Mouse (Mus musculus) heart, embryonic 10.5 days (tissue): ENCODE data around the gene Gnai3. TPM values are rescaled to one million over a fixed set of nuclear protein-coding genes. Genes with fewer than 3 reads are reported as not detected.

Experiments
- DNase-seq: peaks from one replicate; pipeline ENCODE4 v3.0.0-alpha.2; 2017; ENCODE audit warnings: low spot score
- H3K27ac ChIP-seq: fragments of 300-500 bp; sonication (generic); 2 replicates; pipeline ENCODE4 v1.5.1; 2016; ENCODE audit warnings: mild to moderate bottlenecking
- H3K27me3 ChIP-seq: fragments of 300-500 bp; sonication (generic); 2 replicates; pipeline ENCODE4 v1.6.1; 2016; ENCODE audit warnings: mild to moderate bottlenecking; ENCODE audit not compliant: poor library complexity, insufficient read depth, severe bottlenecking
- H3K36me3 ChIP-seq: fragments of 300-500 bp; sonication (generic); 2 replicates; pipeline ENCODE4 v1.6.1; 2016; ENCODE audit warnings: mild to moderate bottlenecking, moderate library complexity
- H3K4me1 ChIP-seq: fragments of 300-500 bp; sonication (generic); 2 replicates; pipeline ENCODE4 v1.6.1; 2016; ENCODE audit warnings: mild to moderate bottlenecking
- H3K4me3 ChIP-seq: fragments of 300-500 bp; sonication (generic); 2 replicates; pipeline ENCODE4 v1.5.1; 2016; ENCODE audit warnings: mild to moderate bottlenecking, moderate library complexity
- H3K9me3 ChIP-seq: fragments of 300-500 bp; sonication (generic); 2 replicates; pipeline ENCODE4 v1.6.1; 2016; ENCODE audit warnings: mild to moderate bottlenecking, moderate library complexity
- WGBS: fragments of 180-500 bp; shearing (Covaris S2); methylation state at CpG from one replicate; pipeline ENCODE4 v1.1.7; 2016; 5-methylcytosine and 5-hydroxymethylcytosine counted together
- polyA plus RNA-seq: library from polyadenylated mRNA; unstranded; fragments of >200 nt; fragmentation: Nextera tagmentation; extraction: Ambion mirVana; gene quantifications from 2 replicates; pipeline ENCODE4 v1.2.1, GENCODE M21; 2016

The Gnai3 gene
- 106 and 131 TPM in 2 replicates for polyA plus RNA-seq

DNA sequence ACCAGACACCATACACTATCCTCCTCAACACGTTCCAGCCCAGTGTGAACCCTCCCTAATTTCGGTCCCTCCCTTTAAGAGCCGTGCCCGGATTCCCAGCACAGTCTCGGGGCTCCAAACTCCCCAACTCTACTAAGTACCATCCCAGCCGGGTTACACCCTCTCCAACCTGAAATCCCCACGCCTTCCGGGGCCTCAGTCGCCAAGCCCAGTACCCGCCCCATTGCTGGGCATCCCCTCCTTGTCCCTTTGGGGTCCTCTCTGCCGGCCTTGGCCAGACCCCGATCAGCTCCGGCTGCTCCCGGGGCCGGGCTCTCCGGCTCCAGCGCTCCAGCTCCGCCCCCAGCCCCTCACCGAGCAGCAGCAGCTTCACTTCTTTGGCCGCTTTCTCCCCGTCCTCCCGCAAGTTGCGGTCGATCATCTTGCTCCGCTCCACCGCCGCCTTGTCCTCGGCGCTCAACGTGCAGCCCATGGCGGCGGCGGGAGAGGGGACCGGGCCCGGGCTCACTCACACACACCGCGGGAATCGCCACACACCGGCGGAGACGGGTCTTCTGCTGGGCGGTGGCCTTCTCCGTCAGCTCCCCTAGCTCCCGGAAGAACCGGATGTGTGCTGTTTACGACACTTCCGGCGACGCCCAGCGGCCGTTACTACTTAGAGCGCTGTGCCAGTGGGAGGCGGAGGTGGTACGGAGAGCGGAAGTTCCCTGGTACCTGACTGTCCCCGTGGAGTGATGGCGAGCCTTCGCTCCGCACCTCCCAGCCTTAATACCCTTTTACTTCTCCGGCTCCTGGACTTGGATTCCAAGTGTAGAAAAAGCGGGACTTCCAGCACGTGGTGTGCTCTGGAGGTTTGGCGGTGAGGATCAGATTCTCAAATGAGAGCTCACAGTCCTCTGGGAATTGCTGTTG is at the start of gene Gnai3:
Gnai3 (minus strand) TSS at position 613 of the 912 bp plus-strand sequence.
- H3K9me3 ChIP-seq = no peaks in the 10 kb centered on the region
- no peaks in the 10 kb centered on the region for H3K27me3 ChIP-seq
- peaks cover 3% of the 10 kb centered on the region; the same call in 1 of the 2 replicates for H3K36me3 ChIP-seq
- WGBS = 0% methylated on average over 63 of the region's 63 CpGs
- peaks cover 24% of the 10 kb centered on the region for H3K4me1 ChIP-seq
- peak within 1 kb of the TSS; percentile 85 for H3K4me3 ChIP-seq
- H3K27ac ChIP-seq = peak within 1 kb of the TSS; percentile 96
- DNase-seq = peak; percentile 98

DNA sequence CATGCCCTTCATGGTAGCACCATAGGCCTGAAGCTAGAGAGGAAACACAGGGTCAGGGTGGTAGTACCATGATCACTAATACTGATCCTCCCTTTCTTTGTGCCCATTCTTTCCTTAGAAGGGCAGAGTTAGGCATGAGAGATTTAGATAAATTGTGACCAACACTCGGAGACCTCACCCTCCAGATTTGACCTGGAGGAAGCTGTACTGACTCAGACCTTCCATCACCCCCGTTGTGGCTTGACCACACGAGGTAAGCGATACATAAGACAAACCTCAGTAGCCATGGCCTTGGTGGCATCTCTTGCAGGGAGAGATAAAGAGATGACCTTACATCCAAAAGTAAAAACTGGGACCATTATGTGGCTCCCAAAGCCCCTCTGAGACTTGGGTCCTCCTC is 49.3 kb upstream of the Gnai3 start:
- Histone ChIP-seq H3K36me3 (peaks cover 11% of the 10 kb centered on the region; the same call in 1 of the 2 replicates), H3K4me1 (peaks cover 56% of the 10 kb centered on the region), H3K27ac (no peak overlapping the region), H3K4me3 (no peak overlapping the region), H3K9me3 (no peaks in the 10 kb centered on the region), H3K27me3 (no peaks in the 10 kb centered on the region; the same call in 1 of the 2 replicates)
- DNase-seq = no peak
- WGBS = 74% methylated on average over 4 of the region's 4 CpGs

DNA sequence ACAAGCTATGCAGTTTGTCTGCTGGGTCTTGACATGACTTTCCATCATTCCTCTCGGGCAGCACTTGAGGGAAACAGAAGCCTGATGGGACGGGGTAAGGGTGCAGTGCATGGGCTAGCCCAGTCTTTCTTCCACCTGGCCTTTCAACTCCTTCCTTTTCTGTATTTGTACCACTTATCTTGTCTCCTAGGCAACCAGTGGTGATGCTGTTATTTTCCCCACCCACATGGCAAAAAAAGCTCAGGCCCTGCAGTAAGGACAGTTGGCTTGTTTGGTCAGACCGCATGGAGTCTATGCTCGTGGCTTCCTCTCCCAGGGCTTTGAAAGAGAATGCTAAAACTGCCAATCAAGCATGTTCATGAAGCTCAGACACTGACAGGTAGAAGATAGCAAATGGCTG is 47.7 kb upstream of the Gnai3 start:
- H3K27ac ChIP-seq = no peak overlapping the region
- H3K27me3 ChIP-seq = peaks cover 11% of the 10 kb centered on the region
- 39% methylated on average over 4 of the region's 4 CpGs for WGBS
- H3K4me3 ChIP-seq = no peak overlapping the region
- 0 out of 2 replicates have a peak, but pooled peaks cover 6% of the 10 kb centered on the region for H3K36me3 ChIP-seq
- no peak for DNase-seq
- H3K9me3 ChIP-seq = no peaks in the 10 kb centered on the region
- H3K4me1 ChIP-seq = peaks cover 55% of the 10 kb centered on the region

DNA sequence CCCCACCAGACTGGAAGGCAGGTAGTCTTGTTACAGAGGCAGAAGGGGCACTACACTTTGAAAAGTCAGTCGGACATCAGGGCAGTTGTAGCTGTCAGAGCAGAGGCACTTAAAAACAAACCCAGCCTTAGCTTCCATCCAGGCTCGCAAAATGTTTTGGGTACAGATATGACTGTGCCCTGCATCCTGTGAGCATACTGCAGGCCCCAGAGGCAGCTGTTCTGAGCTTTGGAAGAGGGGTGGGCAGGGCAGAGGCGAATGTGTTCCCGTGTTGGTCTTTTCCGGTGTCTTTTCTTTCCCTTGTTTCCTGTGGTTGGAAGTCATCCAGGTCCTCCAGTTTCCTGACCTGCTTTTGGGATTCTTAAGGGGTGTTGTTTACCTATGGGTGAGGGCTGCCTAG is 44.0 kb upstream of the Gnai3 start:
- no peak for DNase-seq
- H3K27me3 ChIP-seq = peaks cover 42% of the 10 kb centered on the region
- peaks cover 39% of the 10 kb centered on the region for H3K4me1 ChIP-seq
- 0 out of 2 replicates have a peak overlapping the region, but pooled peaks have one; percentile 3 for H3K4me3 ChIP-seq
- no peaks in the 10 kb centered on the region for H3K9me3 ChIP-seq
- WGBS = 55% methylated on average over 5 of the region's 5 CpGs
- no peaks in the 10 kb centered on the region for H3K36me3 ChIP-seq
- H3K27ac ChIP-seq = no peak overlapping the region

DNA sequence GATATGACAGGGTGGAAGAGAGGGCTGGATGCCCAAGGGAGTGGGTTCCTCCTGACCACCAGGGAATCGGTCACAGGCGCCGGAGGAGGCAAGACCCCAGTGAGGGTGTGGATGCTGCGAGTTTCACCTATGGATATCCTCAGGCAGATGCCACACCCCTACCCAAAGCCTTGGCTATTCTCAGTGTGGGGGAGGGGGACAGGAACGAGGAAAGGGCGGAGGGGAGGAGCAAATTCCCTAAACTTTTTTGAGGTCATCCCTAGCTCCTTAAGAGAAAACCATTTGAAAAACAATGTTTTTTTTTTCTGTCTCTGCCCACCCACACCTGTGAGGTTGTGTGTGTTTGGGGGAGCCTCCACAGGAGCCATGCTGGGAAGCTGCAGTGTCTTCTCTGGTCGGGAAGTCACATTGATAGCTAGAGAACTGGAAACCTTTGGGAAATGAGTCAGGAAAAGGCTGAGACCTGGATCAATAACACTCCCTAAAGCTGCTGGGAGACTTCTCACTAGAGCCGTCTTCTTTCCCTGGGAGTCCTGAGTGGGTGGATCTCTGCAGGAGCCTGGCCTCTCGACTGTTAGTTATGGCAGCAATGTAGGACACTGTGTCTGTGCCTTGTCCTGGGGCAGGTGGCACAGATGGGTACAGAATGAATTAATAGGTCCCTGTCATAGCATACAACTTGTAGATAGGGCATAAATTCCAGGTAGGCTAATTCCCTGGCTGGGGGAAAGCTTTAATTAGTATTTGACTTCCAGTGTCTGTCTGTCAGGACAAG is 43.0 kb upstream of the Gnai3 start:
- Histone ChIP-seq H3K36me3 (no peaks in the 10 kb centered on the region), H3K27ac (no peak overlapping the region), H3K9me3 (no peaks in the 10 kb centered on the region), H3K4me3 (no peak overlapping the region), H3K4me1 (peaks cover 35% of the 10 kb centered on the region), H3K27me3 (peaks cover 49% of the 10 kb centered on the region)
- WGBS = 60% methylated on average over 9 of the region's 9 CpGs
- DNase-seq = no peak

DNA sequence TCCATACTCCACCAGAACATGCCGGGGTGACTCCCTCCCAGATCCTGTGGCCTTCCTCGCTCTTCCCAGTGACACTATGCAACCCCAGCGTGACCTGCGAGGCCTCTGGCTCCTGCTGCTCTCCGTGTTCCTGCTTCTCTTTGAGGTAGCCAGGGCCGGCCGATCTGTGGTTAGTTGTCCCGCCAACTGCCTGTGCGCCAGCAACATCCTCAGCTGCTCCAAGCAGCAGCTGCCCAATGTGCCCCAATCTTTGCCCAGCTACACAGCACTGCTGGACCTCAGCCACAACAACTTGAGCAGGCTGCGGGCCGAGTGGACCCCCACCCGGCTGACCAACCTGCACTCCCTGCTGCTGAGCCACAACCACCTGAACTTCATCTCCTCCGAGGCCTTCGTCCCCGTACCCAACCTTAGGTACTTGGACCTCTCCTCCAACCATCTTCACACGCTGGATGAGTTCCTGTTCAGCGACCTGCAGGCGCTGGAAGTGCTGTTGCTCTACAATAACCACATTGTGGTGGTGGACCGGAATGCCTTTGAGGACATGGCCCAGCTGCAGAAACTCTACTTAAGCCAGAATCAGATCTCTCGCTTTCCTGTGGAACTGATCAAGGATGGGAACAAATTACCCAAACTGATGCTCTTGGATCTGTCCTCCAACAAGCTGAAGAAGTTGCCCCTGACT is 41.3 kb upstream of the Gnai3 start:
- peak overlapping the region; percentile 92; the same call in 1 of the 2 replicates for H3K4me3 ChIP-seq
- H3K27me3 ChIP-seq = peaks cover 53% of the 10 kb centered on the region
- H3K4me1 ChIP-seq = peaks cover 26% of the 10 kb centered on the region
- H3K9me3 ChIP-seq = no peaks in the 10 kb centered on the region
- no peaks in the 10 kb centered on the region for H3K36me3 ChIP-seq
- H3K27ac ChIP-seq = no peak overlapping the region
- WGBS = 59% methylated on average over 20 of the region's 20 CpGs
- DNase-seq = no peak

DNA sequence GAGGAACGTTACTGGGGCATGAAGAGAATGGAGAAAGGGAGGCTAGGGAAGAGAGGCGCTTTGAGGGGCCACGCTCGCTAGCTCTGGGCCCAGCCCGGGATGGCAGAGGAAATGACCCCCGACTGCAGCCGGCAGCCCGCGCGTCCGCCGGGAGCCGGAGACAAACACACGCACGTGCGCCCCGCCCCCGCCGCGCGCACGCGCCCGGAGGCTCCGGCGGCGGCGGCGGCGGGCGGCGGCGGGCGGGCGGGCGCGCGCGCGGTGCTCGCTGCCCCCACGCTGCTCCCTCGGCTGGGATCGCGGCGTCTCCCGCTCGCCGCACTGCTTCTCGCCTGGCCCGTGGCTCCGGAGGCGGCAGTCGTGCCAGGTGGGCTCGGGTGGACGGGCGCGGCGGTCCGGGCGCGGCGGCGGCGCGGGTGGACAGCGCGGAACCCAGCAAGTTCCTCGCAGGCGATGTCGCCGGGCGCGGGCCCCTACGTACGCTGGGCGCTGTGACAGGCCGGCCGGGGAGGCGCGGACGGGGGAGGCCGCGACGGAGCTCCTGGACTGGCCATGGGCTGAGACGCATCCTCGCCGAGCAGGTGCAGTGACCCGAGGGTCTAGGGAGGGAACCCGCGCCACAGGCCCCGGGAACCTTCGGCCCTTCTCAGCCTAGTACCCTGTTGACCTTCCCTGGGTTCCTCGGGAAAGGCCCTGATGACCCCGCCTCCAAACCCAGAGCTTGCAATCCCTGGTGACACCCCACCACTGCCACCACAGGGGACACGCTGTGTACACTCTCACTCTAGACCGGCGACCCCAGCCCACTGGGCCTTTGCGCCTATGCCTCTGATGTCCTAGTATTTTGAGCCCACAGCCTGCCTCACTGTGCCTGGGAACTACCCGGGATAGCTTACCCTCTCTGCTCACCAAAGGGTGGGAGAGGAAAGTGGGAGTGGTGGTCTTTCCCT is 40.4 kb upstream of the Gnai3 start, which contains the start of gene Amigo1:
Amigo1 (plus strand) TSS at position 238 of the 950 bp plus-strand sequence.
- peak within 1 kb of the TSS; percentile 92 for H3K4me3 ChIP-seq
- WGBS = 1% methylated on average over 100 of the region's 100 CpGs
- peak within 1 kb of the TSS; percentile 85 for H3K27ac ChIP-seq
- no peak for DNase-seq
- no peaks in the 10 kb centered on the region for H3K9me3 ChIP-seq
- H3K4me1 ChIP-seq = peaks cover 21% of the 10 kb centered on the region
- H3K27me3 ChIP-seq = peaks cover 53% of the 10 kb centered on the region
- no peaks in the 10 kb centered on the region for H3K36me3 ChIP-seq

DNA sequence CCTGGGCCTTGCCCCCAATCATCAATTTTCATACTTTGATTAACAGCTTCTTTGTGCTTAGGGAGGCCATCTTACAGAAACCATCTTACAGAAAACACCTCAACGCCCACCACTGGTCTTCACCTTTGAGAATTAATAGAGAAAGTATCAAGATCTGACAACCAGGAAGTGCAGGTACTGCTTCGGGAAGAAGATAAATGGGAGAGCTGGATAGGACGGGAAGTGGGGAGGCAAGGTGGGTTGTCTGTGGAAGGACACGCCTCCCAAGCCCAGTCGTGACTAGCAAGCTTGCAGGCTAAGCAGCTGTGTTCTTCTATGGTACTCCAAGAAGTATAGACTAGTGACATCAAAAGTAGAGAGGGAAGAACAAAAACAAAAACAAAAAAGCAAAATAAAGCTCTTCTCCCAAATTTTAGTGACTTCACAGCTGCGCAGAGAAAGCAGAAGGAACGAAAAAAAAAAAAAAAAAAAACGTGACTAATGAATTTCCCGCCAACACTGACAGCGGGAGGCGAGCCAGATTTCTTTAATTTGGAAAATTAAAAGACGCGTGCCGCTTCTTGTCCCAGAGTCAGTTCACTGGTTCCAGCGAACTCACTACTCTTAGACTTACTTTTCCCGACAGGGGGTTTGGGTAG is 39.6 kb upstream of the Gnai3 start:
- no peak for DNase-seq
- 2% methylated on average over 16 of the region's 16 CpGs for WGBS
- peaks cover 21% of the 10 kb centered on the region for H3K4me1 ChIP-seq
- H3K27me3 ChIP-seq = peaks cover 53% of the 10 kb centered on the region
- H3K9me3 ChIP-seq = no peaks in the 10 kb centered on the region
- peak overlapping the region; percentile 92 for H3K4me3 ChIP-seq
- no peaks in the 10 kb centered on the region for H3K36me3 ChIP-seq
- peak overlapping the region; percentile 85; the same call in 1 of the 2 replicates for H3K27ac ChIP-seq

DNA sequence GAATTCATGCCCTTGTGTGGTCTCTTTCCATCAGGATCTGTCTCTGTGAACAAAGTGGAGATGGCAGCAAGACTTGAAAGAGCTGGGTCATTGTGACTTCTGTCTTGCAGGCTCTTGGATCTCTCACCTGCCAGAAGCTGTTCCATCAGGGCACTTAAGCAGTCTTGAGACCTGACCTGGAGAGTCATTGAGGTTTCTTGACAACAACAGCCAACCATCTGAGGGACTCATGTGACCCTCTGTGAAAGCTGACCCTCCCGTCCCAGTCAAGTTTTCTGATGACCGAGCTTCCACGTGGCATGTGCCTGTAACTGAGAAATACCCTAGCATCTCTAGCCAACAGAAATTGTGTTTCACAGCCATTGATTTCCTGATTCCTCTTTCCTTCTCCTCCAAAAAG is 38.8 kb upstream of the Gnai3 start:
- DNase-seq = no peak
- H3K4me3 ChIP-seq = no peak overlapping the region
- no peak overlapping the region for H3K27ac ChIP-seq
- no peaks in the 10 kb centered on the region for H3K36me3 ChIP-seq
- WGBS = 64% methylated on average over 3 of the region's 3 CpGs
- H3K4me1 ChIP-seq = peaks cover 14% of the 10 kb centered on the region
- no peaks in the 10 kb centered on the region for H3K9me3 ChIP-seq
- peaks cover 52% of the 10 kb centered on the region for H3K27me3 ChIP-seq

DNA sequence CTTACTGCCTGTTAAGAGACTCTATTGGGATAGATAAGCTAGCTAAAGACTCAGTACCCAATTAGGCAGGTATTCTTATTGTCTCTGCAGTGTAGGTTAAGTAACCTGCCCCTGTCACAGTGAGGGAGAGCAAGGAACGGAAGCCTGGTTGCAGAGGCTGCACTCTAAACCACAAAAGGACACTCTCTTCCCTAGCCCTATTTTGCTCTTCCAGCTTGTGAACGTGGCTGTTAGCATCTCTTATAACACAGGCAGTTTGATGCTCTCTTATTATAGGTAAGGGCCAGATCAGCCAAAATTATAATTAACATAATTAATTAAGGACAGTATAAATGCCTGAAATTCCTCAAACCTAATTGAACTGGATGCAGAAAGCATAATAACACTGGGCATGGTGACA is 34.6 kb upstream of the Gnai3 start:
- Histone ChIP-seq H3K27me3 (peaks cover 22% of the 10 kb centered on the region; the same call in 1 of the 2 replicates), H3K36me3 (no peaks in the 10 kb centered on the region), H3K4me1 (peaks cover 3% of the 10 kb centered on the region; the same call in 1 of the 2 replicates), H3K9me3 (no peaks in the 10 kb centered on the region), H3K4me3 (no peak overlapping the region), H3K27ac (no peak overlapping the region)
- DNase-seq = no peak
- WGBS = 55% methylated on average over 2 of the region's 2 CpGs
